Mouse (Mus musculus) kidney, postnatal 36 days (tissue): ENCODE results near the gene Ston2.
A peak's percentile ranks its signal among the peaks of the same experiment; 100 is the strongest.

Experiments
- DNase-seq, 2 experiments: peaks; one replicate each; pipeline ENCODE4 v3.0.0; 2021 to 2022; ENCODE audit warnings: mixed read lengths in 2 of 2

Gene Ston2

DNA sequence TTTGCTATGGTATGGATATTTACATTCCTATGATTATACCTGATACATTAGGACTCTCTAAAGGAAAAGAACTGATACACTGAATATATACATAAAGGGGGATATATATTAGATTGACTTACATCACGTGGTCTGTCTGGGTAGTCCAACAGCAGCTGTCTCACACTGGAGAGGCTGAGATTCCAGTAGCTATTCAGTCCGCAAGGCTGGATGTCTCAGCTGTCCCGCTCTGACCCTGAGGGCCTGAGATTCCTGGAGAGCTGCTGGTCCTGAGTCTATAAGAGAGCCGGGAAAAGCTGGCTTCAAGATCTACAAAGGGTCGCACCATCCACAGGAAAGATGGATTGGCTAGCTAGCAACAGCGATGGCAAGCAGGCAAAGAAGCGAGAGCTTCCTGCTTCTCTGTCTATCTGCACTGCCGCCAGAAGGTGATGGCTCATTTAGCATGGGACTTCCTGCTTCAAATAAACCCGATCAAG is at the start of gene Ston2:
Gene Ston2, minus strand, starts transcription at position 429 of the 479 bp plus-strand sequence.
- no peak for DNase-seq

DNA sequence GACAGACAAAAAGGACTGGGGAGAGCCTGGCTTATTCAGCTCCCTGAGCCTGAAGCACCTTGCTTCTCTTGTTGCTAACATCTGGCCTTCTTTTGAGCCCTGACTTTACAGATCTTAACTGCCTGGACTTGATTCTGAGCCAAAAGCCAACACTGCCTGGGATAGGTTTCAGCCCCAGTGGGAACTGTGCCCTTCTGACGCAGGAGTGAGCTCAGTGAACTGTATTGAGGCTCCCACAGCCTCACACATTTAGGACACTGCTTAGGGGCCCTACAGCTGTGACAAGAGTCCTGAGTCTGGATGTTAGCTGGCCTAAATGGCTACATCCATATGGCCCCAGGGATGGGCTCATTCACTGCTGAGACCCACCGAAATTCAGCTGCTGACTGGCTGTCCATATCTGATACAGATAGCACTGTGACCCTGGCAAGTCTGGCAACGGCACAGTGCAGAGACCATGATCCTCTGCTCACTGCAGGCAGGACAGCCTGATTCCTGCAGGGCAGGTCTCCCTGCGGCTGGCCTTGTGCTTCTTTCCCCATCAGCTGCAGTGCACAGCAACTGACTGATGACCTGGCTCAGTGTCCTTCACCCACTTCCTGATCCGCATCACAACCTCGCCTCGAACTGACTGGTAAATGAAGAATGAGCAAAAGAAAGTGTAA is 49.3 kb upstream of the Ston2 start:
- DNase-seq = peak; percentile 61 to 62

DNA sequence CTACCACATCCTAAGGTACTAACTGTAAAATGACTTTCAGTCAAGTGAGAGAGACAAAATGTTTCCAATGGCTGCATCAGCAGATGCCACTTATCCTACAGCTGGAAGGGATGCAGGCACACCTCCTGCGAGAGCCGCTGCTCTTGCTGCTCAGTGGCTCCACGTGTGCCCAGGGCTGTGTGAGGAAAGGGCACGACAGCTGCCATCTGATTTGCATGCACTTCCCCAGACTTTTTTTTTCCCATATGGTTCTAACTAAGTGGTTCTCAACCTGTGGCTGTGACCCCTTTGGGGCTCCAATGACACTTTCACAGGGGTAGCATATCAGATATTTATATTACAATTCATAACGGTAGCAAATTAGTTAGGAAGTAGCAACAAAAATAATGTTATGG is 45.7 kb upstream of the Ston2 start:
- DNase-seq = no peak

DNA sequence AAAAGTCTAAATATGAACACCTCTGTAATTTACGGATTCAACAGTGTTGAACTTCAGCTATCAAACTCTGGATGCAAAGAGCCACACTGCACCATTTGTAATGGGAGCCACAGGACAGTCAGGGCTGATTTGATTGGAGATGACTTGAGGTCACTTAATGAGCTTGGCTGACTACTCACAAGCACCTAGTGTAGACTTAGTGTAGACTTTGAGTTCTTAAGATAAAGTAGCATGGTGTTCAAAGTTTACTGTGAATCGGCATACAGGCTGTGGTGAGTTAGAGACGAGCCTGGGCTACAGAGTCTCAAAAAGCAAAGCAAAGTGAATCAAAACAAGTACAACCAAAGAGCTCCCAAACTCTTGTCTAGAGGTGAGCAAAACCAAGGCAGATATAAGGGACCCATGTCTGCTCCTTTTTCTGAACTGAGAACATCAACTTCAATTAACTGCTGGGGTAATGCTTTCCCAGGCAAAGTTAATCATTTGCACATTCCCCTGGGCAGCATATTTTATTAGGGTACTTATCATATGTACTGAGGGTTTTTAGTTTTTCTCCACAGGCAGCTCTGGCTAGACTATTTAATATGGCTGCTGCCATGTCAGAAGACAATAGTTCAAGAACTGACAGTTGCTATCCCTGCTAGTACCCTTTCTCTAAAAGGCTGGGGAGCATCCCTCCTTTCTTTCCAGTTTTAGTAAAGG is 45.2 kb upstream of the Ston2 start:
- peak in 1 of 2 experiments; percentile 29 for DNase-seq

DNA sequence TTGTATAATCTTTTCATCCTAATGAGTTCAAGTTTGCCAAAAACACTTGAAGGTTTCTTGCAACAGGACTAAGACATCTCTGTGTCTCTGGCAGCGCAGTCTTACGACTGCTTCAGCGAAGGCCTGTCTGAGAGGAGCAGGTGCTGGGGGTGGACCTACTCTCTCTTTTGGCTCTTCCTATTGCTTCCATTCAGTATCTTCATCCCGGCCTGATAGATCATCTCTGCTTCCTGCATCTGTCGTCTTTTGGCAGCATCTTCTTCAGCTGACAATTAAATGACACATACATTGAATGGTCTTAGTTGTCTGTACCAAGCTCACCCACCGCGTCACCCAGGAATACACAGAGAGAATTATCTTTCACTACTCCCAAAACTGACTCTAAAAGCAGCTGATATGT is 43.2 kb upstream of the Ston2 start:
- no peak for DNase-seq

DNA sequence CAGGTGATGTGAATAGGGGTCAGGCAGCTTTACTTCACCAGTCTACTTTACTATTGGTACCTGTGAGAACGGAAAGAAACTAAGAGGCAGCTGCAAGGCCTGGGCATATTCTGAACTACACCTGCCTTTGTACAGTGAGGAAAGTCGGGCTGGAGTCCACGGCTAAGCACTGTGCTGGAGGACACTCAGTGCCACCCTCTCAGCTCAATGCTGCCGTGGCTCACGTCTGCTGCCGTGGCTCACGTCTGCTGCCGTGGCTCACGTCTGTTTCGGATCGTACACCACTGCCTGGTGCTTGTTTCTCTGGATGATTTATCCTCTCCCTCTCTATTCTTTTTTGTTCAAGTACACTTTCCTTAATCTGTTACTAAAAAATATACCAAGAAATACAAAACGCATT is 32.3 kb upstream of the Ston2 start:
- no peak for DNase-seq

DNA sequence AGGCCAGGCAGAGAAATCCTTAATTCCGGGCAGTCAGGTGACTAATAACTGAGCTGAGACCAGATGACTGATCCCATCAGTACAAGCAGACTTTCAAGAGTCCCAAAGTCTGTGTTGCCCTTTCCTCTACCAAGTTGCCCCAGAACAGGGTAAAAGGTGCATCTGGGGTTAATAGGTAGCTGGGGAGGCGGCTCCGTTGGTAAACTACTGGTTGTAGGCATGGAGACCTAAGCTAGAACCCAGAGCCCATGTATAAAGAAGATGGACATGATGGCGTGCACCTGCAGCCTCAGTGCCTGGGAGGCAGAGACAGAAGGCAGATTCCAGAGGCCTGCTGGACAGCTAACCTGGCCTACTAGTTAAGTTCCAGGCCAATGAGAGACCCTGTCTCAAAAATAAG is 30.5 kb upstream of the Ston2 start:
- DNase-seq = no peak

DNA sequence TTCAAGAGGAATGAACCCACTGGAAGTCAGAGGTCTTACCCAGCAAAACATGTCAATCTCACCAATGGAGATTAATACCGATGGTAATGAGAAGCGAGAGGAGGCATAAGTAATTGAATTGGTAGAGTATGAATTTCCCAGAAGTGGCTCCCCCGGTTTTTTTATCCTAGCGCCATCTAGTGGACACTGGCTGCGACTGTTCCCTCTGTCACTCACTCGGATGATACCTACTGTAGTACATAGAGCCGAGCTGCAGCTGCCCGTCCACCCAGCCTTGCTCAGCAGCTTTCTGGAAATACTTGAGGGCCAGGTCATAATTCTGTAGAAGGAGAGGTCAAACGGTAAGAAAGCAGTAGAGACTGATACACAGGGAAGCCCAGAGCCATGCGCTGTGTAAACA is 27.8 kb upstream of the Ston2 start:
- peak; percentile 49 to 65 for DNase-seq

DNA sequence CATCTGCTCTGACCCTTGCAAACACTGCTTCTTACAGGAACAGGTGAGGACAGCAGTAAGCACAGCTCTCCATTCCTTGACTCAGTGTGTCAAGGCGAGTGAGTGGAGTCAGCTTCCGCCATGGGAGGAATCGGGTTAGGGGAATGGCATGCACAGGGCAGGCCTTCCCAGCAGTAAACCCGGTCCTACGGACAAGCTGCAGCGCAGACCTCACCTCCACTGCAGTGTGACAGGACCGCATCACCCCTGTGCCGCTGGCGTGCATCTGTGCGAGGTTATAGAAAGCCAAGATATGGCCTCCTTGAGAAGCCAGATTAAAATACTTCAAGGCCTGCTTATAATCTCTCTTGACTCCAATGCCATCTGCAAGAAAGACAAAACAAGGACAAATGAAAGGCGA is 27.4 kb upstream of the Ston2 start:
- DNase-seq = no peak

DNA sequence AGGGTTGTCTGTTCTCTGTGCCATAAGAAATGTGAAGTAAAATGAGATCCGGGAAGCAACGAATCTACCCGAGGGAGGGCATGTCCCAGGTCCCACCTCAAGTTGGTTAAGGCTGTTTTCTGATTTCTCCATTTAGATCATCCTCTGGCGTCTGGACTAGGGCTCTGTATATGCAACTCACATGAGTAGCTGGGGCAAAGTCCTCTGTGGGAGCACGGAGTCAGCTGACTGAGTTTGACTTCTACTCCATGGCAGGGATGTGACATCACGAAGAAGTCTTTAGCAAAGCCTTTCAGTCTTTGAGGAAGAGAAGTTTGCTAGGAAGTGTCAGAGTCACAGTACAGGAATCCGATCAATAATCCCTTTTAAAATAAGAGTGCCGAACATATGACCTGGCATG is 20.7 kb upstream of the Ston2 start:
- DNase-seq = no peak

DNA sequence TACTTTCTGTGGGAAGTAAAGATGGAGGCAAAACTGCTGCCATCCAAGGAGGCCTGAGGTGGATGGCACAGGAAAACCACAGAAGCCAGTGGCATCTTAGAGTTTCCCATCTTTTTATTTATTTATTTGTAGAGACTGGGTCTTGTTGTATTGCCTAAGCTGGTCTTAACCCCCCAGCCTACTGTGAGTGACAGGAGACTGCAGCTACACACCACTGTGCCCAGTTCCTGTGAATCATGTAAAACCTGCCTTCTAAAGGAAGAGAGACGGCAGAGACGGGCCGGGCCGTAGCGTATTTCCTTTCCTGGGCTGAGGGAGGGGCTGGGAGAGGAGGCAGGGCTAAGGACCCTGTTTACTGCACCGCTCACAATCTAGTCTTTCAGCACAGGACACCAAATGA is 19.6 kb upstream of the Ston2 start:
- no peak for DNase-seq

DNA sequence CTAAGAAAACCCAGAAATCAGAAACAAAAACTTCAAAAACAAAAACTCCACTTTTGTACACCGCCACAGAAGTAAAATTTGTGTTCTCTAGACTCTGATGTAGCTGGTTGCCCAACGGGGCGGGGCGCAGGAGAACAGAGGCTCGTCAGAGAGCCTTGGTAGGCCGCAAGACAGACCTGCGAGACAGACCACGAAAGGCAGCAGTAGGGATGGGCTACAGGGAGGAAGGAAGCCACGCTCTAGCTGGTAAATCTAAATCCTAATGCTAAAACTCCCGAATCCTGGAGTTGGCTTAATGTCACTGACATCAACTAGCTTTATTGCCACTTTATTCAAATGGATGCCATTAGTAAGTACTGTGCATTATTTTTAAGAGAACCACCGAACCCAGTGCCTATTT is 18.9 kb upstream of the Ston2 start:
- no peak for DNase-seq

DNA sequence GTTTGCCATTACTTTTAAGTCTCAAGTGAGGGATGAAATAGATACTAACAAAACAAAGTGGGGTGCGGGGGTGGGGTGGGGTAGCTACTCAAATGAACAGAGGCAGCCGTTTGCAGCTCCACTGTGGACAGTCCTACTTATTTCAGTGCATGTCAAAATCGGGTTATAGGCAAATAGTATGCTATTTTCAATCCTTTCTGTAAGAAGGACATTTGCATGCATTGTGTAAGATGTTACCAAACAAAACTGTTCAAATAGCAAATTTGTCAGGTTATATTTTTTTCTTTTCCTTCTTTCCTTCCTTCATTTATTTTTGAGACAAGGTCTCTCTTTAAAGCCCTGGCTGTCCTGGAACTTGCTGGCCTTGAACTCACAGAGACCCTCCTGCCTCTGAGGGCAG is 16.1 kb upstream of the Ston2 start:
- no peak for DNase-seq

DNA sequence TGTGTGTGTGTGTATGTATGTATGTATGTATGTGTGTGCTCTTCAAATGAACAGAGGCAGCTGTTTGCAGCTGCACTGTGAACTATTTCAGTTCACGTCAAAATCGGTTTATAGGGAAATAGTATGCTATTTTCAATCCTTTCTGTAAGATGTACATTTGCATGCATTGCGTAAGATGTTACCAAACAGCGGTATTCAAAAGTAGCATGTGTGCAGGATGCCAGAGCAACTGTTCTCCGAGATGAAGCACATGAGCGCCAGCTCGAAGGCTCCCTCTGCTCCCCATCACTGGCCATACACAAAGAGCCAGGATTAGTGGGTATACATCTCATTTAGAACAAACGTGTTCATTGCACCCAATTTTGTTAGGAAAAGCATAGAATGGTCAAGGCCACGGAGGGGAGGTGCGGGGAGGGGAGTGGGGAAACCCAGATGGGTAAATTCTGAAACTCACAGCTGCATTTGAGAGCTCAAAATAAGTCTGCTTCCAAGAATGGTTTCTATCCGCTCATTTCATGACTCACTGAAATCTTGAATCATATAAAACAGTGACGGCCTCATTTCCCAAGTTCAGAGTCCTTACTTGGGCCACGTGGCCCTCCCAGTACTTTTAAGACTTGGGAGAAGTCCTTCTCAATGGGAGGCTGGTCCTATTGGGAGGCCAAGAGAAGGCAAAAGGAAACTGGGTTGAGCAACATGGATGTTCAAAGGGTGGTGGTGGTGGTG is 15.2 kb upstream of the Ston2 start:
- no peak for DNase-seq

DNA sequence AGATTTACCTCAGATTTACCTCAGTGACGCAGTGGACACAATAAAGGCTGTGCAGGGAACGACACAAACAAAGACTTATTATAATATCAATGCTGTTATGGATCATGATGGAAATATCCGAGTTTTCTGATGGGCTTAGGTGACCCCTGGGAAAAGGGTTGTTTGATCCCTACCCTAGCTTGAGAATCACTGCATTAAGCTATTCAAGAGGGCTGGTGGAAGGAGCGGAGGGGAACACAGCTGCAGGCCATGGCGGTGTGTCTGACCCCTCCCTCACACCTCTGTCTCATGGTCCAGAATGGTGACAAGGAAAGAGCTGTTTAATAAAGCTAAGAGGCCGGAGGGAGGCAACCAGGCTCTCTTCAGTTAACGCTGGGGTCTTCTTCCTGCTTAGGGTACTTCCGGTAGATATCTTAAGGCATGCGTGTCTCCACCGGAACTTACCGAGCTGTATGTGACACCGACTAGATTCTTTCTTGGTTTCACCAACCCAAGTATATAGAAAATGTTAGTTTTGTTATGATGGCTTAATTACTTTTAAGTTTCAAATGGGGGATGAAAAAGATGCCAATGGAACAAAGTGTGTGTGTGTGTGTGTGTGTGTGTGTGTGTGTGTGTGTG is 14.5 kb upstream of the Ston2 start:
- DNase-seq = no peak

DNA sequence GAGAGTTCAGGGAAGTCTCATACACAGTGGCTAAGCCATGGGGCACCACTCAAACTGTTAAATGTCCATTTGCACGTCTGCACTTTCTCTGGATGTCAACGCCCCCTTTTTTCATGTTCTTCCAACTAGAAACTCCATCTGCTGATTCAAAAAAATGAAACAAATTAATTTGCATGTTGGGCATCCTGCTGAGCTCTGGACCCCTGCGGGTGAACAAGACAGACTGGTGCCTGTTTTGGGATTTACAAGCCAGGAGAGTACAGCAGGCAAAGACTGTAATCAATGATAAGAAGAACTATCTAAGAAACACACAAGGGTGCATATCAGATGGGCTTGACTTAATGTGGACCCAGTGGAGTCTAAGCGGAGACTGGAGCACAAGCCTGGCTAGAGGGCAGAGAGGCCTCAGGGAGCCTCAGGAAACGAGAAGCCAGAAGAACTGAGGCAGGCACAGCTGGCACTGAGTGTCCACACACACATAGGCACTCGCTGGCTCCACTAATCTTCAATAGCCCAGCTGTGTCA is 12.7 kb upstream of the Ston2 start:
- DNase-seq = no peak

DNA sequence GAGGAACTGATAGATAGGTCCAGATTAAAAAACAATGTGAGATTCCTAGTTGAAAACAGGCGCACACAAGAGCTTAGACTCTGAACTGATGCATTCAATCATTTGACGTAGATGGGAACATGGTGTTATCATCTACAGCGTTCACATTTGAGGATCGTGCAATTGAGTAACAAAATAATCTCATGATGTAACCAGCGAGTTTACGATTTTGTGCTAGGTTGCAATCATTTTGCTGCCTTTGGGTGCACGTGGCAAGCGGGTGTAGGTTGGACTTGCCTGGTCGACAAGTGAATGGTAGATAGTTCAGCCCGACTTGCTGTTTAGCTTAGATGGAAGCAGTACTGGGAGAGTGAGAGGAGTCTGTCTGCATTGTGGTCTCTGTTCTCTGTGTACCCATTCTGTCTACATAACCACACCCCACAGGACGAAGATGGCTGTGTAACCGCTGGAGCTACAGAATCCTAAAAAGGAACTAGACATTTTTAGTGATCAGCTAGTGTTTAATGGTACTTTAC is 11.7 kb upstream of the Ston2 start:
- no peak for DNase-seq

DNA sequence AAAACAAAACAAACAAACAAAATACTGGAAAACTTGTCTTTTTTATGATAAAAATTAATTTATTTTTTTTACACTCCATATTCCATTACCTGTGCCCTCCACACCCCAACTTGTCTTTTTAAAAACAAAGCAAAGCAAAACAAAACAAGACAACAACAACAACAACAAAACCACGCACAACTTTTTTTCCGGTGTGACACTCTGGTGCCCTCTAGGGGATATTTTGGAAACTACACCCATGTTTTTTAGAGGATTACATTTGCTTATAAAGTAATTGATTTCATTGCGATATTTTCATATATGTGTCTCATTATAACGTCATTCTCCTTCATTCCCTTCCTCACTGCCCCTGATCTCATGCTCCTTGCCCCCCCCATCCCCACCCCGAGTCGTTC is 11.2 kb upstream of the Ston2 start:
- peak in 1 of 2 experiments; percentile 21 for DNase-seq

DNA sequence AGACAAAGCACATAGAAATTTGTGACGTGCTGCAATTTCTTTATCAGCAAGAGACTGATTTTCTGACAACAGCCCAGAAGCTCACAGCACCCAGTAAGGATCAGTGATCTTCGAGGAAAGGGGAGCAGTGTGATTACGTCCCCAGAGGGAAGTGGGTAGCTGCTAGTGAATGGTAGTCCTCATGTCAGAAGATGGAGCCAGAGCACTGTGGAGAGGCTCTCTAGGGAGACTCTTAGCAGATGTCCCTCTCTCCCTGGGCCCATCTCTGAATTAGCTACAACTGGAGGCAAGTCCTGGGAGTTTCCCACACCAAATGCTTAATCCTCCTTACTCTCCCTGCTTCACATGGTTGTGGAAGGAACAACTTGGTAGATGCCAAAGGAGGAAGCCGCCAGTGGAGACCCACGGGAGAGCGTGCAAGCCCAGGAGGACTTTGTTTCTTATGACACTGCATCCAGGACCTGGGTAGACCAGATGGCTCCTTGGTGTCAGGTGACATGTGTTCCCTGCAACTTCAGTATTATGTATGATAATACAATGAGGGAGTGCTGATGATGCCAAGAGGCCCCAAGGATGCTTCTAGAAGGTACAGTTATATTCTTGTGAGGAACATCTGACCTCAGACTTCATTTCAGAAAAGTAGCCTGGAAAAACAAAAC is 10.7 kb upstream of the Ston2 start:
- DNase-seq = peak in 1 of 2 experiments; percentile 51

DNA sequence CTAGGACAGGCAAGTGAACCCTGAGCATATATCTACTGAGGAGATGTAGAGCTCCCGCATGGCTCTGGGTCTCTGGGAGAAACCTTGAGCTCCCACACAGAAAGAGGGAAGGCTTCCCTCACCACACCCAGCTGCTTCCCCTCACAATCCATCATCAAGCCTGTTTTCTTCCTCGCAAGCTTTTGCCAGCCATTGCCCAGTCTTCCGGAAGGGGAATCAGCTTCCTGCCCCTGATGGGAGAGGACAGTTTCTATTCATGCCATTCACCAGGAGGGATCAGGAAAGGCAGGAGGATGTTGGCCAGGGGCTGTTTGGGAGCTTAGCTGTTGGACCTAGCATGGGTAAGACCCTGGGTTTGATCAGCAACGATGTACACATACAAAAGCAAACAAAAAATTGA is 8.6 kb upstream of the Ston2 start:
- DNase-seq = peak; percentile 42 to 52

DNA sequence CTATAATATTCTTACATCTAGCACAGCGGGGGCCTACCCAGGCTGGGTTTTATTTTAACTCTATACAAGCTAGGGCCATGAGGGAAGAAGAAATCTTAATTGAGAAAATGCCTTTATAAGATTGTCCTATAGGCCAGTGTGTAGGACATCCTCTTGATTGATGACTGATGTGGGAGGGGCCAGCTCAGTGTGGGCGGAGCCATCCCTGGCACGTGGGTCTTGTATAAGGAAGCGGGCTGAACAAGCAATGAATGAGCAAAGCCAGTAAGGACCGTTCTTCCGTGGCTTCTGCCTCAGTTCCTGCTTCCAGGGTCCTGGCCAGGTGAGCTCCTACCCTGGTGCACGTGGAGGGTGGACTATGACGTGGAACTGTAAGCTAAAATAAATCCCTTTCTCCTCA is 5.1 kb upstream of the Ston2 start:
- DNase-seq = no peak

DNA sequence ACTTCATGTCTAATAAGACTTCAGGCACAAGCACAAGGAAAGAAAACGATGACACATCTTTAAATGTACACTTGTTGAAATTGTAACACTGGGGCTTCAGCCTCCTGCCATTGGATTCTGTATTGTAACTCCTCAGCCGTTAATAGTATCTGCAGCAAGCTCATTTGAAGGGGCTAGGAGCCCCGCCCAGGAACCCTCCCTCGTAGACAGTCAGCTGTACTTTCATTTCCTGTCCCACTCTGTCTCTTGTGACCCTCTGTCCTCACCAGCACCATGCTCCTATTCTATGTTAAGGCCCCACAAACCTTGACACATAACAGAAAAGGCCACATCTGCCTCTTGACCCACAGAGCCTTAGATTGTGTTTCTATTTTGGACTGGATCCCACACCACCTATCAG is 3.6 kb upstream of the Ston2 start:
- DNase-seq = no peak
